Mouse (Mus musculus): ENCODE data around the gene Kif1bp. TPM values are rescaled to one million over a fixed set of nuclear protein-coding genes. Genes with fewer than 3 reads are reported as not detected.

Gene Kif1bp
- polyA plus RNA-seq, 1 experiment = 28.3 TPM

GRCm38 (mm10) chr10:62550787-62551300, 27.4 kb downstream of the Kif1bp start:
- no peak for TF ChIP-seq CTCF (IDR thresholded peaks at IDR 0.05; ENCODE audit: low read depth, low read length)
- no peak for TF ChIP-seq EP300 (IDR thresholded peaks at IDR 0.05; ENCODE audit: insufficient read depth, low read depth, low read length)
- TF ChIP-seq POLR2A (IDR thresholded peaks at IDR 0.05; ENCODE audit: insufficient read depth, low read length) = no peak
- Histone ChIP-seq H3K4me1 (ENCODE audit: control insufficient read depth, insufficient read depth, low read length) (no peaks in the 10 kb centered on the region), H3K9me3 (replicated peaks; ENCODE audit: control insufficient read depth, insufficient read depth, low read length, poor library complexity, severe bottlenecking) (no peaks in the 10 kb centered on the region), H3K4me3 (ENCODE audit: low read depth, low read length) (no peak overlapping the region), H3K27ac (ENCODE audit: insufficient read depth, low read length) (no peak overlapping the region), H3K36me3 (ENCODE audit: control insufficient read depth, insufficient read depth, low read length, poor library complexity, severe bottlenecking) (no peaks in the 10 kb centered on the region), H3K9ac (ENCODE audit: low read depth, poor library complexity, severe bottlenecking) (no peak overlapping the region), H3K27me3 (ENCODE audit: control insufficient read depth, insufficient read depth, low read length, poor library complexity, severe bottlenecking) (no peaks in the 10 kb centered on the region)

GRCm38 (mm10) chr10:62549523-62550166, 28.6 kb downstream of the Kif1bp start:
- no peak for TF ChIP-seq POLR2A (IDR thresholded peaks at IDR 0.05; ENCODE audit: insufficient read depth, low read length)
- TF ChIP-seq CTCF (IDR thresholded peaks at IDR 0.05; ENCODE audit: low read depth, low read length) = peak; percentile 68
- no peaks in the 10 kb centered on the region for H3K9me3 ChIP-seq (replicated peaks; ENCODE audit: control insufficient read depth, insufficient read depth, low read length, poor library complexity, severe bottlenecking)

GRCm38 (mm10) chr10:62546441-62546840, 31.8 kb downstream of the Kif1bp start:
- Histone ChIP-seq H3K27me3 (ENCODE audit: control insufficient read depth, insufficient read depth, low read length, poor library complexity, severe bottlenecking) (no peaks in the 10 kb centered on the region), H3K9ac (ENCODE audit: low read depth, poor library complexity, severe bottlenecking) (no peak overlapping the region), H3K27ac (ENCODE audit: insufficient read depth, low read length) (no peak overlapping the region), H3K4me1 (ENCODE audit: control insufficient read depth, insufficient read depth, low read length) (no peaks in the 10 kb centered on the region), H3K4me3 (ENCODE audit: low read depth, low read length) (no peak overlapping the region), H3K36me3 (ENCODE audit: control insufficient read depth, insufficient read depth, low read length, poor library complexity, severe bottlenecking) (no peaks in the 10 kb centered on the region), H3K9me3 (replicated peaks; ENCODE audit: control insufficient read depth, insufficient read depth, low read length, poor library complexity, severe bottlenecking) (no peaks in the 10 kb centered on the region)
- TF ChIP-seq EP300 (IDR thresholded peaks at IDR 0.05; ENCODE audit: insufficient read depth, low read depth, low read length) = no peak
- no peak for TF ChIP-seq CTCF (IDR thresholded peaks at IDR 0.05; ENCODE audit: low read depth, low read length)
- no peak for TF ChIP-seq POLR2A (IDR thresholded peaks at IDR 0.05; ENCODE audit: insufficient read depth, low read length)

More at GRCm38 (mm10) chr10:62549523-62550166, 28.6 kb downstream of the Kif1bp start:
- H3K4me3 ChIP-seq (ENCODE audit: low read depth, low read length) = no peak overlapping the region
- H3K27me3 ChIP-seq (ENCODE audit: control insufficient read depth, insufficient read depth, low read length, poor library complexity, severe bottlenecking) = no peaks in the 10 kb centered on the region
- H3K4me1 ChIP-seq (ENCODE audit: control insufficient read depth, insufficient read depth, low read length) = no peaks in the 10 kb centered on the region
- no peak overlapping the region for H3K9ac ChIP-seq (ENCODE audit: low read depth, poor library complexity, severe bottlenecking)
- H3K27ac ChIP-seq (ENCODE audit: insufficient read depth, low read length) = no peak overlapping the region
- H3K36me3 ChIP-seq (ENCODE audit: control insufficient read depth, insufficient read depth, low read length, poor library complexity, severe bottlenecking) = no peaks in the 10 kb centered on the region

- Histone ChIP-seq H3K4me3 (ENCODE audit: low read depth, low read length) (no peak overlapping the region), H3K4me1 (ENCODE audit: control insufficient read depth, insufficient read depth, low read length) (no peaks in the 10 kb centered on the region), H3K36me3 (ENCODE audit: control insufficient read depth, insufficient read depth, low read length, poor library complexity, severe bottlenecking) (no peaks in the 10 kb centered on the region), H3K27ac (ENCODE audit: insufficient read depth, low read length) (no peak overlapping the region), H3K9ac (ENCODE audit: low read depth, poor library complexity, severe bottlenecking) (no peak overlapping the region), H3K9me3 (replicated peaks; ENCODE audit: control insufficient read depth, insufficient read depth, low read length, poor library complexity, severe bottlenecking) (no peaks in the 10 kb centered on the region), H3K27me3 (ENCODE audit: control insufficient read depth, insufficient read depth, low read length, poor library complexity, severe bottlenecking) (no peaks in the 10 kb centered on the region)
- TF ChIP-seq EP300 (IDR thresholded peaks at IDR 0.05; ENCODE audit: insufficient read depth, low read depth, low read length) (no peak), POLR2A (IDR thresholded peaks at IDR 0.05; ENCODE audit: insufficient read depth, low read length) (no peak), CTCF (IDR thresholded peaks at IDR 0.05; ENCODE audit: low read depth, low read length) (no peak)
Observed at GRCm38 (mm10) chr10:62545759-62546158, 32.5 kb downstream of the Kif1bp start.

- Histone ChIP-seq H3K27me3 (ENCODE audit: control insufficient read depth, insufficient read depth, low read length, poor library complexity, severe bottlenecking) (no peaks in the 10 kb centered on the region), H3K9me3 (replicated peaks; ENCODE audit: control insufficient read depth, insufficient read depth, low read length, poor library complexity, severe bottlenecking) (no peaks in the 10 kb centered on the region), H3K36me3 (ENCODE audit: control insufficient read depth, insufficient read depth, low read length, poor library complexity, severe bottlenecking) (no peaks in the 10 kb centered on the region), H3K9ac (ENCODE audit: low read depth, poor library complexity, severe bottlenecking) (no peak overlapping the region), H3K27ac (ENCODE audit: insufficient read depth, low read length) (no peak overlapping the region), H3K4me1 (ENCODE audit: control insufficient read depth, insufficient read depth, low read length) (no peaks in the 10 kb centered on the region), H3K4me3 (ENCODE audit: low read depth, low read length) (no peak overlapping the region)
- no peak for TF ChIP-seq CTCF (IDR thresholded peaks at IDR 0.05; ENCODE audit: low read depth, low read length)
- no peak for TF ChIP-seq EP300 (IDR thresholded peaks at IDR 0.05; ENCODE audit: insufficient read depth, low read depth, low read length)
- no peak for TF ChIP-seq POLR2A (IDR thresholded peaks at IDR 0.05; ENCODE audit: insufficient read depth, low read length)
Observed at GRCm38 (mm10) chr10:62544316-62544715, 33.9 kb downstream of the Kif1bp start.

- Histone ChIP-seq H3K27ac (ENCODE audit: insufficient read depth, low read length) (no peak overlapping the region), H3K9ac (ENCODE audit: low read depth, poor library complexity, severe bottlenecking) (no peak overlapping the region), H3K4me1 (ENCODE audit: control insufficient read depth, insufficient read depth, low read length) (no peaks in the 10 kb centered on the region), H3K4me3 (ENCODE audit: low read depth, low read length) (no peak overlapping the region), H3K36me3 (ENCODE audit: control insufficient read depth, insufficient read depth, low read length, poor library complexity, severe bottlenecking) (no peaks in the 10 kb centered on the region), H3K9me3 (replicated peaks; ENCODE audit: control insufficient read depth, insufficient read depth, low read length, poor library complexity, severe bottlenecking) (no peaks in the 10 kb centered on the region), H3K27me3 (ENCODE audit: control insufficient read depth, insufficient read depth, low read length, poor library complexity, severe bottlenecking) (no peaks in the 10 kb centered on the region)
- TF ChIP-seq POLR2A (IDR thresholded peaks at IDR 0.05; ENCODE audit: insufficient read depth, low read length) = no peak
- no peak for TF ChIP-seq EP300 (IDR thresholded peaks at IDR 0.05; ENCODE audit: insufficient read depth, low read depth, low read length)
- no peak for TF ChIP-seq CTCF (IDR thresholded peaks at IDR 0.05; ENCODE audit: low read depth, low read length)
Observed at GRCm38 (mm10) chr10:62543399-62543808, 34.9 kb downstream of the Kif1bp start.
